Mouse (Mus musculus): Measurements from ENCODE around the gene Cav2. TPM values are rescaled to one million over a fixed set of nuclear protein-coding genes. Genes with fewer than 3 reads are reported as not detected.

Cav2 gene
- polyA plus RNA-seq, 1 experiment from 2014 or later = 9.3 TPM

GRCm38 (mm10) chr6:17278366-17278765 lies 2.6 kb upstream of the Cav2 start:
- H3K9ac ChIP-seq = no peak overlapping the region
- H3K36me3 ChIP-seq = no peaks in the 10 kb centered on the region
- no peak for ATAC-seq (ENCODE audit: insufficient number of reproducible peaks, insufficient read depth, low FRiP score, low TSS enrichment)
- 78% methylated on average over 3 of the region's 3 CpGs for WGBS
- no peak overlapping the region for H3K4me2 ChIP-seq (replicated peaks)
- peaks cover 10% of the 10 kb centered on the region; the same call in 1 of the 2 replicates for H3K4me1 ChIP-seq
- H3K27ac ChIP-seq = no peak overlapping the region
- no peak overlapping the region for H3K4me3 ChIP-seq
- no peaks in the 10 kb centered on the region for H3K9me3 ChIP-seq
- peaks cover 8% of the 10 kb centered on the region; the same call in 1 of the 2 replicates for H3K27me3 ChIP-seq

DNA sequence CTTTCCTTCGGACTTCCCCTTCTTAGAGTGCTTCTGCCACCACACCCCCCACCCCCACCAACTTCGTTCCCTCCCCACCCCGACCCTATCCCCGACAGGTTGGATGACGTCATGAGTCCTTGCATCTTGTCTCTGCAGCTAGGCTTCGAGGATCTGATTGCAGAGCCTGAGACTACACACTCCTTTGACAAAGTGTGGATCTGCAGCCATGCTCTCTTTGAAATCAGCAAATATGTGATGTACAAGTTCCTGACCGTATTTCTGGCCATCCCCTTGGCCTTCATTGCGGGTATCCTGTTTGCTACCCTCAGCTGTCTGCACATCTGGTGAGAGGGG lies 740 bp downstream of the Cav2 start:
- Histone ChIP-seq H3K9me3 (no peaks in the 10 kb centered on the region), H3K27ac (no peak overlapping the region), H3K4me3 (peak overlapping the region; percentile 50), H3K9ac (no peak overlapping the region; the same call in 1 of the 2 replicates), H3K4me2 (replicated peaks) (peak overlapping the region; percentile 94), H3K4me1 (peaks cover 10% of the 10 kb centered on the region; the same call in 1 of the 2 replicates), H3K36me3 (no peaks in the 10 kb centered on the region), H3K27me3 (peaks cover 8% of the 10 kb centered on the region; the same call in 1 of the 2 replicates)
- WGBS = 20% methylated on average over 8 of the region's 8 CpGs
- no peak for ATAC-seq (ENCODE audit: insufficient number of reproducible peaks, insufficient read depth, low FRiP score, low TSS enrichment)

DNA sequence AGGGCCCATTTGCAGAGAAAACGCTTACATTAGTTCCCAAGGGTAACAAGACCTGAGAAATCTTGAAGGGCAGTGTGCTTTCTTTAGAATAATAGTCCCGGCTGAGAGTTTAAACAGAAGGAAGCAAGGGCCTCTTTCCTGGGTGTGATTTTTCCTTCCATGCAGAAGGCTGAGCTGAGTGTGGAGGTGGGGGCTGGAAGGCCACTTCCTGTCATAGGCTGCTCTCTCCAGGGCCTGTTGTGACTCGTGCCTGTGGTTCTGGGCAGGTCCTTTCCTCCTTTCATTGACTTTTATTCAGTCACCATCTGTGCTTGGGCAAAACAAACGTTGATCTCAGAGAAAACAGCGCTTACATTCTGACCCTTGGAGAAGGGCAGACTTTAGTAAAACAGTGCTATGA lies 1.2 kb downstream of the Cav2 start:
- Histone ChIP-seq H3K4me3 (no peak overlapping the region), H3K27me3 (peaks cover 8% of the 10 kb centered on the region; the same call in 1 of the 2 replicates), H3K4me2 (replicated peaks) (peak overlapping the region; percentile 94), H3K27ac (no peak overlapping the region), H3K4me1 (peaks cover 10% of the 10 kb centered on the region; the same call in 1 of the 2 replicates), H3K9ac (no peak overlapping the region), H3K9me3 (no peaks in the 10 kb centered on the region), H3K36me3 (no peaks in the 10 kb centered on the region)
- ATAC-seq (ENCODE audit: insufficient number of reproducible peaks, insufficient read depth, low FRiP score, low TSS enrichment) = no peak
- 37% methylated on average over 5 of the region's 5 CpGs for WGBS

DNA sequence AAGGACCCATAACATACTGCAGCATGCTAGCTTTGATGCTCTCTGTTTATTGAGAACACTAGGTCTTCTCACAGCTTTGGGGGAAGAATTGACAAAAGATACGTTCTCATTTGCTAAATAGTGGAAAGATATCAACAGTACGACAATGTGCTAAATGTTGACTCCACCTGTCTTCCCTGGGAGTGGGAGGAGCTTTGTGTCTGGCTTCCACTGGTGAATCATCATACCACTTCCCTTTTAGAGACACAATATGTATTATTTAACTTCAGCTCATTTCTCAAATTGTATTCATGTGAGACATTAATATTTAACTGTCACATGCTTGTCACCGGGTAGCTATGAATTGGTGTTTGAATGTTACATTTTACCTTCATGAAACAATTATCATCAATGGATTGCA lies 2.8 kb downstream of the Cav2 start:
- WGBS = 84% methylated on average over 3 of the region's 3 CpGs
- Histone ChIP-seq H3K9ac (no peak overlapping the region), H3K4me3 (no peak overlapping the region), H3K27ac (no peak overlapping the region), H3K27me3 (peaks cover 8% of the 10 kb centered on the region; the same call in 1 of the 2 replicates), H3K36me3 (no peaks in the 10 kb centered on the region), H3K4me2 (replicated peaks) (no peak overlapping the region), H3K4me1 (peaks cover 10% of the 10 kb centered on the region; the same call in 1 of the 2 replicates), H3K9me3 (no peaks in the 10 kb centered on the region)
- ATAC-seq (ENCODE audit: insufficient number of reproducible peaks, insufficient read depth, low FRiP score, low TSS enrichment) = no peak

GRCm38 (mm10) chr6:17286381-17286780 lies 5.4 kb downstream of the Cav2 start:
- no peak for ATAC-seq (ENCODE audit: insufficient number of reproducible peaks, insufficient read depth, low FRiP score, low TSS enrichment)
- H3K4me3 ChIP-seq = no peak overlapping the region
- WGBS = 68% methylated on average over 4 of the region's 4 CpGs
- H3K4me1 ChIP-seq = peaks cover 6% of the 10 kb centered on the region; the same call in 1 of the 2 replicates
- peaks cover 3% of the 10 kb centered on the region; the same call in 1 of the 2 replicates for H3K27me3 ChIP-seq
- H3K9ac ChIP-seq = no peak overlapping the region
- H3K27ac ChIP-seq = no peak overlapping the region
- no peaks in the 10 kb centered on the region for H3K9me3 ChIP-seq
- H3K4me2 ChIP-seq (replicated peaks) = no peak overlapping the region
- H3K36me3 ChIP-seq = no peaks in the 10 kb centered on the region

- Histone ChIP-seq H3K4me3 (no peak overlapping the region), H3K9ac (no peak overlapping the region), H3K27ac (no peak overlapping the region), H3K36me3 (no peaks in the 10 kb centered on the region), H3K27me3 (no peaks in the 10 kb centered on the region), H3K4me2 (replicated peaks) (no peak overlapping the region), H3K4me1 (no peaks in the 10 kb centered on the region), H3K9me3 (no peaks in the 10 kb centered on the region)
- 75% methylated on average over 5 of the region's 5 CpGs for WGBS
- no peak for ATAC-seq (ENCODE audit: insufficient number of reproducible peaks, insufficient read depth, low FRiP score, low TSS enrichment)
These were observed 14.1 kb downstream of the Cav2 start for GRCm38 (mm10) chr6:17295116-17295515.

DNA sequence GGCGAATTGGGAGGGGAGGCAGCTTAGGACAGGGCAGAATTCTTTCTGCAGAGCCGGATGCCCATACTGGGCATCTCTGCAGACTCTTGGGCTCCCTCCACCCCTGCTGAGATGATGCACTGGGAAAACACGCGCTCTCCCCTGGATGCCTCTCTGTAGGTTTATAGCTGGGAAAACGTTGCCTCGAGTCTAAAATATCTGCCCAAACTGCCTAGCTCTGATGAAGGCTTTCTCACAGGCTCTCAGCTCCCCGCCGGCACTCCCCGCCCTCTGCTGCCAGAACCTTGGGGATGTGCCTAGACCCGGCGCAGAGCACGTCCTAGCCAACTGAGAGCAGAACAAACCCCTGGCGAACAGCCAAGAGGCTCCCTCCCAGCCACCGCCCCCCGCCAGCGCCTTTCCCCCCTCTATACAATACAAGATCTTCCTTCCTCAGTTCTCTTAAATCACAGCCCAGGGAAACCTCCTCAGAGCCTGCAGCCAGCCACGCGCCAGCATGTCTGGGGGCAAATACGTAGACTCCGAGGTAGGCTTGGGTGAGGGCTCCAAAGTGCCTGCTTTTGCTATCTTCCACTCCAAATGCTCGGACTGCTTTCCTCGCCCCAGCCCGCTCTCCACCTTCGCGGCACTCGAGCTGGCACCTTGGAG lies 25.1 kb downstream of the Cav2 start, which contains the start of gene Cav1:
Gene Cav1 (plus strand): TSS at position 382 of the 648 bp plus-strand sequence.
- H3K9me3 ChIP-seq = no peaks in the 10 kb centered on the region
- H3K36me3 ChIP-seq = no peaks in the 10 kb centered on the region
- peak; percentile 85 for ATAC-seq (ENCODE audit: insufficient number of reproducible peaks, insufficient read depth, low FRiP score, low TSS enrichment)
- under 1% methylated on average over 26 of the region's 26 CpGs for WGBS
- H3K4me1 ChIP-seq = peaks cover 21% of the 10 kb centered on the region
- H3K27ac ChIP-seq = no peak within 1 kb of the TSS; the same call in 1 of the 2 replicates
- peak within 1 kb of the TSS; percentile 88 for H3K4me2 ChIP-seq (replicated peaks)
- peak within 1 kb of the TSS; percentile 43 for H3K4me3 ChIP-seq
- H3K9ac ChIP-seq = peak within 1 kb of the TSS; percentile 40
- H3K27me3 ChIP-seq = peaks cover 28% of the 10 kb centered on the region

DNA sequence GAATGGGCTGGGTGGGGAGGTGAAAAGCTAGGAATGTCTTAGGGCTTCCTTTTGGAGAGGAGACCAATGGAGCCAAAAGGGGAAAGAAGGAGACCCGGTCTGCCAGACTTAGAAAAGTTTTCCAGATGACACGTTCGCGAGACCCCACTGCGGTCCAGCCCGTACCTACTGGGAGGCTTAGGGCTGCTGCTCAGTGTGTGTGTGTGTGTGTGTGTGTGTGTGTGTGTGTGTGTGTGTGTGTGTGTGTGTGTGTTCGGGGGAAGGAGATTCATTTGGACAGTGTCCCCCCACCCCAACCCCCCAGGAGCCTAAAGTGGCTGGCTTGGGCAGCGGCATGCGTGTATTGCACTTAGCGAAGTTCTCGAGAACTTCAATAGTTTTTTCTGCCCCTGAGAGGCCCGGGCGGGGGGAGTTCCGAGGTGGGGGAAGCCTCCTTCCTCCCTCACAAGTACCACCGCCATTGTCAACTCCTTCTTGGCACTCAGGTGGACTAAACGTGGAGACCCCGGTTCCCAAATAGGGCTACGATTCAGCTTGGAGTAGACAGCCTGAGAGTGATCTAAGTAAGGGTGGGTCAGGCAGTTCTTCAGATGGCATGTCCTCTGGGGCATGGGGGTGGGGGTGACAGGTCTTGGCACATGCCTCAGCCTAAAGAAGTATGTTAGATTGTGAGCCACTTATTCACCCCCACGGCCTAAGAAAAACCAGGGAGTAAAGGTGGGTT lies 25.8 kb downstream of the Cav2 start:
- no peaks in the 10 kb centered on the region for H3K36me3 ChIP-seq
- H3K4me3 ChIP-seq = peak overlapping the region; percentile 43
- H3K4me2 ChIP-seq (replicated peaks) = peak overlapping the region; percentile 88
- peaks cover 21% of the 10 kb centered on the region for H3K4me1 ChIP-seq
- no peak overlapping the region for H3K27ac ChIP-seq
- WGBS = 2% methylated on average over 19 of the region's 19 CpGs
- peak overlapping the region; percentile 40 for H3K9ac ChIP-seq
- no peaks in the 10 kb centered on the region for H3K9me3 ChIP-seq
- H3K27me3 ChIP-seq = peaks cover 28% of the 10 kb centered on the region
- peak; percentile 47; the same call in 1 of the 2 replicates for ATAC-seq (ENCODE audit: insufficient number of reproducible peaks, insufficient read depth, low FRiP score, low TSS enrichment)

GRCm38 (mm10) chr6:17307461-17308115 lies 26.6 kb downstream of the Cav2 start:
- Histone ChIP-seq H3K4me2 (replicated peaks) (peak overlapping the region; percentile 88), H3K27me3 (peaks cover 28% of the 10 kb centered on the region), H3K9ac (peak overlapping the region; percentile 20; the same call in 1 of the 2 replicates), H3K4me3 (peak overlapping the region; percentile 43), H3K9me3 (no peaks in the 10 kb centered on the region), H3K36me3 (no peaks in the 10 kb centered on the region), H3K27ac (no peak overlapping the region), H3K4me1 (peaks cover 21% of the 10 kb centered on the region)
- ATAC-seq (ENCODE audit: insufficient number of reproducible peaks, insufficient read depth, low FRiP score, low TSS enrichment) = peak; percentile 50
- 2% methylated on average over 31 of the region's 31 CpGs for WGBS

- no peak for ATAC-seq (ENCODE audit: insufficient number of reproducible peaks, insufficient read depth, low FRiP score, low TSS enrichment)
- WGBS = 39% methylated on average over 2 of the region's 2 CpGs
- H3K9ac ChIP-seq = no peak overlapping the region
- peaks cover 28% of the 10 kb centered on the region for H3K27me3 ChIP-seq
- H3K9me3 ChIP-seq = no peaks in the 10 kb centered on the region
- H3K36me3 ChIP-seq = no peaks in the 10 kb centered on the region
- H3K4me1 ChIP-seq = peaks cover 21% of the 10 kb centered on the region
- no peak overlapping the region for H3K4me3 ChIP-seq
- no peak overlapping the region for H3K27ac ChIP-seq
- H3K4me2 ChIP-seq (replicated peaks) = no peak overlapping the region
These were observed 27.7 kb downstream of the Cav2 start for GRCm38 (mm10) chr6:17308661-17309060.

- no peak for ATAC-seq (ENCODE audit: insufficient number of reproducible peaks, insufficient read depth, low FRiP score, low TSS enrichment)
- Histone ChIP-seq H3K9me3 (no peaks in the 10 kb centered on the region), H3K27me3 (peaks cover 28% of the 10 kb centered on the region), H3K27ac (no peak overlapping the region), H3K9ac (no peak overlapping the region), H3K4me3 (no peak overlapping the region), H3K36me3 (no peaks in the 10 kb centered on the region), H3K4me1 (peaks cover 21% of the 10 kb centered on the region), H3K4me2 (replicated peaks) (no peak overlapping the region)
- WGBS = 75% methylated on average over 2 of the region's 2 CpGs
These were observed 28.3 kb downstream of the Cav2 start for GRCm38 (mm10) chr6:17309260-17309659.

Measured in embryonic facial prominence, embryonic 12.5 days (tissue).